Mouse (Mus musculus): Measurements from ENCODE around the gene Gipc2. TPM values are rescaled to one million over a fixed set of nuclear protein-coding genes. Genes with fewer than 3 reads are reported as not detected.

The Gipc2 gene
- polyA plus RNA-seq, 1 experiment = 19.9 TPM

DNA sequence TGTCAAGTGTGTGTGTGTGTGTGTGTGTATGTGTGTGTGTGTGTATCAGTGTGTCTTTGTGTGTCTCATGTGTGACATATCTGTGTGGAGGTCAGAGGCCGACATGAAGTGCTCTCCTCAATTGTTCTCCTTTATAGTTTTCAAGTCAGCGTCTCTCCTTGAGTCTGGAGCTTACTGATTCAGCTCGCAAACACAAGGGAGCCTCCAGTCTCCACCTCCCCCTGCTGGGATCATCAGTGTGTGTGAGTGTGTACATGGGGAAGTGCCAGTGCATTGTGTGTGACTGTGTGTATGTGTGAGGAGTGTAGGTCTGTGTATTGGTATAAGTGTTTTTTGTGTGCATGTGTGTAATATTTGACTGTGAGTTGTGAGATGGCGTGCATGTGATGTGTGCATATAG is 62.6 kb downstream of the Gipc2 start:
- H3K9me3 ChIP-seq (replicated peaks; ENCODE audit: control insufficient read depth, insufficient read depth, low read length, poor library complexity, severe bottlenecking) = no peaks in the 10 kb centered on the region
- H3K27me3 ChIP-seq (ENCODE audit: control insufficient read depth, insufficient read depth, low read length, poor library complexity, severe bottlenecking) = no peaks in the 10 kb centered on the region
- H3K27ac ChIP-seq (ENCODE audit: insufficient read depth, low read length) = no peak overlapping the region
- no peaks in the 10 kb centered on the region for H3K36me3 ChIP-seq (ENCODE audit: control insufficient read depth, insufficient read depth, low read length, poor library complexity, severe bottlenecking)
- no peak for TF ChIP-seq EP300 (IDR thresholded peaks at IDR 0.05; ENCODE audit: insufficient read depth, low read depth, low read length)
- TF ChIP-seq CTCF (IDR thresholded peaks at IDR 0.05; ENCODE audit: low read depth, low read length) = no peak
- no peak for TF ChIP-seq POLR2A (IDR thresholded peaks at IDR 0.05; ENCODE audit: insufficient read depth, low read length)
- H3K4me1 ChIP-seq (ENCODE audit: control insufficient read depth, insufficient read depth, low read length) = no peaks in the 10 kb centered on the region
- H3K4me3 ChIP-seq (ENCODE audit: low read depth, low read length) = no peak overlapping the region
- H3K9ac ChIP-seq (ENCODE audit: low read depth, poor library complexity, severe bottlenecking) = no peak overlapping the region

DNA sequence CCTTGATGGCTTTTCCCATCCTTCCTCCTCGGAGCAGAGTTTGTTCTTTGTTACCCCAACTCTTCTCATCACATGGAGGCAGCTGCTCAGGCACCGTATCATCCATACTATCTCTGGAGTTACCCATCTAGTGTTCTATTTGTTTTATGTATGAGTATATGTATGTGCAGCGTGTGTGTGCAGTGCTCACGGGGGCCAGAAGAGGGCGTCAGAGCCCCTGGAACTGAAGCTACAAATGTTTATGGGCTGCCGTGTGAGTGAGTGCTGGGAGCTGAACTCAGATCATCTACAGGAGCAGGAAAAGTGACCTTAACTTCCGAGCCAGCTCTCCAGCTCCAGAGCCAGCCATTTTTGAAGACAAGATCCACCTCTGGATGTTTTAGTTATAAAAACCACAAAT is 64.6 kb downstream of the Gipc2 start:
- H3K9ac ChIP-seq (ENCODE audit: low read depth, poor library complexity, severe bottlenecking) = no peak overlapping the region
- H3K27ac ChIP-seq (ENCODE audit: insufficient read depth, low read length) = no peak overlapping the region
- no peaks in the 10 kb centered on the region for H3K9me3 ChIP-seq (replicated peaks; ENCODE audit: control insufficient read depth, insufficient read depth, low read length, poor library complexity, severe bottlenecking)
- no peaks in the 10 kb centered on the region for H3K27me3 ChIP-seq (ENCODE audit: control insufficient read depth, insufficient read depth, low read length, poor library complexity, severe bottlenecking)
- no peaks in the 10 kb centered on the region for H3K36me3 ChIP-seq (ENCODE audit: control insufficient read depth, insufficient read depth, low read length, poor library complexity, severe bottlenecking)
- no peak for TF ChIP-seq EP300 (IDR thresholded peaks at IDR 0.05; ENCODE audit: insufficient read depth, low read depth, low read length)
- peak; percentile 36 for TF ChIP-seq CTCF (IDR thresholded peaks at IDR 0.05; ENCODE audit: low read depth, low read length)
- no peaks in the 10 kb centered on the region for H3K4me1 ChIP-seq (ENCODE audit: control insufficient read depth, insufficient read depth, low read length)
- H3K4me3 ChIP-seq (ENCODE audit: low read depth, low read length) = no peak overlapping the region

DNA sequence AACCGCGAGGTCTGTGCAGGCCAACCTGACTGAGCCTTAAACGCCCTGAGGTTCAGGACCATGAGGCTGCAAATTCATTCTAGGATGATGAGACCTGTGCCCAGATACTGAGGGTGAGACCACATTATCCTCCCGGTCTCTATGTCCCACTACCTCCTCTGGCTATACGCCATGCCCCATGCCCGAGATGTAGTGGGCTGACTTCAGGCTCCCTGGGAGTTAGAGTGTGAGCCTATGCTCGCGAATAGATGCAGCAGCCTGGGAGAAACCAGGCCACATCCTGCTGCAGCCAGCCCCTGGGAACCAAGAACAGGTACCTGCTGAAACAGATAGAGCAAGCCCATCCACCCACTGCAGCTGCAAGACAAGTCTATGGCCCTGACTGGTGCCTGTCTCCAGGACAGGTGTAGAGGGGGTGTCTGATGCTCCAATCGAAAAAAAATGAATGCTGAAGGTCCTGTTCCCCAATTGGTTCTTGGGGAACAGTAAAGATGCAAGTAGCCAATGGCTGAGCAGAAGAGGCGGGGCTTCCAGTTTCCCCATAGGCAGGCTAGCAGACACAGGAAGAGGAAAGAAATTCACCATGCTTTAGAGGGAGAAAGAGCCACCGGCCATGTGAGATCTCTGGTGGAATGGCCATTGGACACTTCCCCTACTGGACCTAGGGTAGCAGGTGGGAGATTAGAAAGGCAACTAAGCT is 65.8 kb downstream of the Gipc2 start:
- Histone ChIP-seq H3K4me1 (ENCODE audit: control insufficient read depth, insufficient read depth, low read length) (no peaks in the 10 kb centered on the region), H3K9me3 (replicated peaks; ENCODE audit: control insufficient read depth, insufficient read depth, low read length, poor library complexity, severe bottlenecking) (no peaks in the 10 kb centered on the region), H3K36me3 (ENCODE audit: control insufficient read depth, insufficient read depth, low read length, poor library complexity, severe bottlenecking) (no peaks in the 10 kb centered on the region), H3K27ac (ENCODE audit: insufficient read depth, low read length) (0 out of 2 replicates have a peak overlapping the region, but pooled peaks have one; percentile 13), H3K27me3 (ENCODE audit: control insufficient read depth, insufficient read depth, low read length, poor library complexity, severe bottlenecking) (no peaks in the 10 kb centered on the region), H3K9ac (ENCODE audit: low read depth, poor library complexity, severe bottlenecking) (no peak overlapping the region), H3K4me3 (ENCODE audit: low read depth, low read length) (peak overlapping the region; percentile 66)
- peak; percentile 17 for TF ChIP-seq POLR2A (IDR thresholded peaks at IDR 0.05; ENCODE audit: insufficient read depth, low read length)
- no peak for TF ChIP-seq EP300 (IDR thresholded peaks at IDR 0.05; ENCODE audit: insufficient read depth, low read depth, low read length)

DNA sequence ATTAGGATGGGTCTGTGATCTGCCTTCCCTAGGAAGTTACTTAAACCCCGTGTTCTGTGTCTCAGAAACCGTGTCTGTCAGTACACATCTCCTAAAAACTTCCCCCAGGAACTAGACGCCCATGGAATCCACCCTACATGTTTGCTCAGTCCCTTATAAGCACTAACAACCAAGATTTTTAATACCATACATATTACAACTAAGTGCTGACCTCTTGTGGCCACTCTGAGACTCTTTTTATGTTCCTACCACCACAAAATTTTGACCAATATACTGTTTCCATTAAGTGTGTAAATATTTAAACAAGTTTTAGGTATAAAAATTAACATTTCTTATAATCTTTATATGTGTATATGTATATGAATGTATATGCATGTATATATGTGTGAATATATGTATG is 71.0 kb downstream of the Gipc2 start:
- H3K4me3 ChIP-seq (ENCODE audit: low read depth, low read length) = no peak overlapping the region
- no peaks in the 10 kb centered on the region for H3K4me1 ChIP-seq (ENCODE audit: control insufficient read depth, insufficient read depth, low read length)
- no peak for TF ChIP-seq EP300 (IDR thresholded peaks at IDR 0.05; ENCODE audit: insufficient read depth, low read depth, low read length)
- TF ChIP-seq POLR2A (IDR thresholded peaks at IDR 0.05; ENCODE audit: insufficient read depth, low read length) = no peak
- TF ChIP-seq CTCF (IDR thresholded peaks at IDR 0.05; ENCODE audit: low read depth, low read length) = no peak
- no peak overlapping the region for H3K9ac ChIP-seq (ENCODE audit: low read depth, poor library complexity, severe bottlenecking)
- no peaks in the 10 kb centered on the region for H3K36me3 ChIP-seq (ENCODE audit: control insufficient read depth, insufficient read depth, low read length, poor library complexity, severe bottlenecking)
- no peaks in the 10 kb centered on the region for H3K9me3 ChIP-seq (replicated peaks; ENCODE audit: control insufficient read depth, insufficient read depth, low read length, poor library complexity, severe bottlenecking)
- no peaks in the 10 kb centered on the region for H3K27me3 ChIP-seq (ENCODE audit: control insufficient read depth, insufficient read depth, low read length, poor library complexity, severe bottlenecking)
- H3K27ac ChIP-seq (ENCODE audit: insufficient read depth, low read length) = no peak overlapping the region

DNA sequence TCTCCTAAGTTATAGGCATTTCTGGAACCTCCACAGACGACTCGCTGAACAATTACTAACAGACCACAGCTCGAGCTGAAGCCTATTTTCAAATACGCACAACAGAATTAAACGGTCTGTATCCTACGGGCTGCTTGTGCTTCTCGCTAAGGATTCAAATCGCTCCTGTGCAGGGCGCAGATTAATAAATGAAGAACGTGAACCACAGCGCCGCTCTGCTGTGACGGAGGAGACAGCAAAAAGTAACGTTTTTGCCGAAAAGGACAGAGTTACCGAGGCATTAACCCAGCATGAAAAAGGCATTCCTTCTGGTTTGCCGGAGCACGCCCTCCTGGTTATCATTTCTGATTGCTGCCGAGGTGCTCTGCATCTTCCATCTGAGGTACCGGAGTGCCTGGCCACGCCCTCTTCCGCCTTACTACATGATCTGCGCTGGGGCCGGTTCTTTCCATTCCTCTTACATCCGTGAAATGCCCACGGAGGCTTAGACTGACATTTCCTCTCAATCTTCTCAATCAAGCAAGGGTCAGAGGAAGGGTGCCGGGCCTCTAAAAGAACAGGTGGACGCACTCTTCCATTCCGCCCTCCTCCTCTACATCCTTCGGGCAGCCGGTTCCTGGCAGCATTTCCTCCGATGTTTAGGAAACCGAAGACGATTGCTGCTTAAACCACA is 73.5 kb downstream of the Gipc2 start:
- H3K9ac ChIP-seq (ENCODE audit: low read depth, poor library complexity, severe bottlenecking) = no peak overlapping the region
- no peak overlapping the region for H3K27ac ChIP-seq (ENCODE audit: insufficient read depth, low read length)
- no peak overlapping the region for H3K4me3 ChIP-seq (ENCODE audit: low read depth, low read length)
- no peaks in the 10 kb centered on the region for H3K36me3 ChIP-seq (ENCODE audit: control insufficient read depth, insufficient read depth, low read length, poor library complexity, severe bottlenecking)
- H3K27me3 ChIP-seq (ENCODE audit: control insufficient read depth, insufficient read depth, low read length, poor library complexity, severe bottlenecking) = no peaks in the 10 kb centered on the region
- H3K9me3 ChIP-seq (replicated peaks; ENCODE audit: control insufficient read depth, insufficient read depth, low read length, poor library complexity, severe bottlenecking) = no peaks in the 10 kb centered on the region
- no peaks in the 10 kb centered on the region for H3K4me1 ChIP-seq (ENCODE audit: control insufficient read depth, insufficient read depth, low read length)
- TF ChIP-seq EP300 (IDR thresholded peaks at IDR 0.05; ENCODE audit: insufficient read depth, low read depth, low read length) = no peak
- TF ChIP-seq CTCF (IDR thresholded peaks at IDR 0.05; ENCODE audit: low read depth, low read length) = no peak
- no peak for TF ChIP-seq POLR2A (IDR thresholded peaks at IDR 0.05; ENCODE audit: insufficient read depth, low read length)

DNA sequence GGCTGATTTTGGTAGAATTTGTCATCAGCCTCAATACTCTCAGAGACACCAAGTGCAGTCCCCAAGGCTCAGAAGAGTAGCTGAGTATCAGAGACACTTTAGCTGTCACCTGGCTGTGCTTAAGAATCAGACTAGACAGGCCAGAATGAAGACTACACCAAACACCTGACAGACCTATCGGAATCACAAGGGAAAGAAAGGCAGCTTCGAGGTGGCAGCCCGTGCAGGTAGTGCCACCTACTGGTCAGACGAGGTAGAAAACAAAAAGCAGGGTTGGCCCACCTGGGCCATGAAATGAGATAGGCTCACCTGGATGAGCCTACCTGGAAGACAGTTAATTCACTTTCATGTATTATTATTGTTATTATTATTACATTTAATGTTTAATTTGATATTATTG is 76.9 kb downstream of the Gipc2 start:
- Histone ChIP-seq H3K36me3 (ENCODE audit: control insufficient read depth, insufficient read depth, low read length, poor library complexity, severe bottlenecking) (no peaks in the 10 kb centered on the region), H3K27me3 (ENCODE audit: control insufficient read depth, insufficient read depth, low read length, poor library complexity, severe bottlenecking) (no peaks in the 10 kb centered on the region), H3K4me1 (ENCODE audit: control insufficient read depth, insufficient read depth, low read length) (no peaks in the 10 kb centered on the region), H3K9me3 (replicated peaks; ENCODE audit: control insufficient read depth, insufficient read depth, low read length, poor library complexity, severe bottlenecking) (no peaks in the 10 kb centered on the region), H3K4me3 (ENCODE audit: low read depth, low read length) (no peak overlapping the region), H3K9ac (ENCODE audit: low read depth, poor library complexity, severe bottlenecking) (no peak overlapping the region), H3K27ac (ENCODE audit: insufficient read depth, low read length) (no peak overlapping the region)
- TF ChIP-seq CTCF (IDR thresholded peaks at IDR 0.05; ENCODE audit: low read depth, low read length) = peak; percentile 95
- no peak for TF ChIP-seq EP300 (IDR thresholded peaks at IDR 0.05; ENCODE audit: insufficient read depth, low read depth, low read length)
